Mouse (Mus musculus) testis, adult 2 months (tissue): ENCODE data around the gene Serpinh1. TPM values are rescaled to one million over a fixed set of nuclear protein-coding genes. Genes with fewer than 3 reads are reported as not detected.

Experiments used
- H3K27ac ChIP-seq: fragments of 200-500 bp; 2 replicates; pipeline ENCODE4 v1.5.1; 2012; ENCODE audit warnings: low read depth, low read length; ENCODE audit not compliant: control insufficient read depth, insufficient read depth
- H3K27me3 ChIP-seq: fragments of 200-500 bp; 2 replicates; pipeline ENCODE4 v1.6.1; 2012; ENCODE audit warnings: mild to moderate bottlenecking, low read length, moderate library complexity; ENCODE audit not compliant: control insufficient read depth, insufficient read depth
- H3K36me3 ChIP-seq: fragments of 200-500 bp; 2 replicates; pipeline ENCODE4 v1.6.1; 2012; ENCODE audit warnings: mild to moderate bottlenecking, low read length; ENCODE audit not compliant: control insufficient read depth, insufficient read depth
- H3K4me1 ChIP-seq: fragments of 200-500 bp; 2 replicates; pipeline ENCODE4 v1.6.1; 2012; ENCODE audit warnings: low read length; ENCODE audit not compliant: control insufficient read depth, insufficient read depth
- H3K4me3 ChIP-seq: fragments of 200-500 bp; 2 replicates; pipeline ENCODE4 v1.5.1; 2012; ENCODE audit warnings: low read depth, mild to moderate bottlenecking, low read length, moderate library complexity, mixed read lengths; ENCODE audit not compliant: control insufficient read depth
- CTCF ChIP-seq: fragments of 200-500 bp; IDR thresholded peaks from 2 replicates; pipeline ENCODE4 v1.5.1; 2012; ENCODE audit warnings: low read depth, mild to moderate bottlenecking, inconsistent platforms, low read length, moderate library complexity; ENCODE audit not compliant: control insufficient read depth, insufficient read depth, insufficient replicate concordance
- POLR2A ChIP-seq: fragments of 200-500 bp; IDR thresholded peaks from 2 replicates; pipeline ENCODE4 v1.6.1; 2012; ENCODE audit warnings: low read depth, mild to moderate bottlenecking, inconsistent platforms, low read length, moderate library complexity; ENCODE audit not compliant: control insufficient read depth
- polyA plus RNA-seq: library from polyadenylated mRNA; depleted of rRNA; stranded (reverse); fragments of >200 nt; gene quantifications from 2 replicates; pipeline ENCODE4 v1.2.3, GENCODE M21; 2012

Serpinh1 gene
- polyA plus RNA-seq, 1 experiment: 17.8 TPM

DNA sequence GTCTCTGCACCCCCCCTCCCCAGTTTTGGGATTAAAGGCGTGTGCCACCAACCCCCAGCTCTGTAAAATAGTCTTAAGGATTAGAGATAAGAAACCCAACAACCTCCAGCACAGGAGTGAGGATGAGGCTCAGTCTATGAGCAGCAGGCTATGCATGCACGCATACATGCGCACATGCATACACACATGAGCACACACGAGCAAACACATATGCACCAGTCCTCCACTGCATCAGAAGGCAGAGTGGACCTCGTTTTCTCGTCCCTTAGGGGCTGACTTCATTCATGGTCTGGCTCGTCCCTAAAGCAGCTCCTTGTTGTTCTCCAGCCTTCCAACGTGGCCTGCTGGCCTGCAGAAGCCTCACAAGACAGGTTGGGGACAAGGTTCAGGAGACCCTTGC, 12.3 kb downstream of the Serpinh1 start:
- Histone ChIP-seq H3K27ac (no peak overlapping the region), H3K4me1 (peaks cover 4% of the 10 kb centered on the region), H3K4me3 (no peak overlapping the region), H3K36me3 (no peaks in the 10 kb centered on the region), H3K27me3 (no peaks in the 10 kb centered on the region)
- TF ChIP-seq POLR2A (no peak), CTCF (no peak)

DNA sequence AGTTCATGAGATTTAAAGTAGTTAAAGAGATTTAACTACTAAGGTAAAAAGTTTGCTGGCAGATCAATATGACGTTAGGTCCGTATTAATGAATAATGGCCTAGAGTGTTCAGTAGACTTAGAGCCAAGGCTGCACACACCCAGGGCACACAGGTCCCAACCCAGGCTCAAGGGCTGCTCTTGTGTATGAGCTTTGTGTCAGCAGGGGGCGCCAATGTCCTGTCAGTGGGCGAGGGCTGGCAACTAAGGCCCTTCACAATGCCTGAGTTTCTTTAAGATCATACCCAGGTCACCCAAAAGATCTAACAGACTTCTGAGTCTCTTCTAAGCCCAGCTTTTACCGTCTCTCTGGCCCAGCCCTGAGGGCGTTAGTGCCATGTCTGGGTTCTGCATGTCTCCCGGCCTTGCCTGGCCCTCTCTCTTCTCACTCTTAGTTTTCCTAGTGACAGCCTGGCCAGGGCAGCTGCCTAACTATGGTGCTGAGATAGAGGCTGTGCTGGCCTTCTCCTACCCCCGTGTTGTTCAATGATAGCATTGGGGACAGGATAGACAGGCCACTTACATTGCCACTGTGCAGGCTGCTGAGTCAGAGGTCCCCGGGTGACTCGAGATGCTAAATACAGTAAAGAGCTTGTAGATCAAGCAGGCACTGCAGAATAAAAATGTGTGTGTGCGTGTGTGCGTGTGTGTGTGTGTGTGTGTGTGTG, 20.1 kb downstream of the Serpinh1 start:
- H3K4me3 ChIP-seq: no peak overlapping the region
- H3K4me1 ChIP-seq: no peaks in the 10 kb centered on the region
- TF ChIP-seq POLR2A: no peak
- TF ChIP-seq CTCF: peak; percentile 82; the same call in 1 of the 2 replicates
- H3K36me3 ChIP-seq: no peaks in the 10 kb centered on the region
- H3K27me3 ChIP-seq: no peaks in the 10 kb centered on the region
- no peak overlapping the region for H3K27ac ChIP-seq

- H3K4me1 ChIP-seq: no peaks in the 10 kb centered on the region
- no peak overlapping the region for H3K27ac ChIP-seq
- no peak overlapping the region for H3K4me3 ChIP-seq
- H3K27me3 ChIP-seq: no peaks in the 10 kb centered on the region
- H3K36me3 ChIP-seq: no peaks in the 10 kb centered on the region
- TF ChIP-seq POLR2A (no peak), CTCF (no peak)
Measured at GRCm38 (mm10) chr7:99330012-99330411, 23.0 kb downstream of the Serpinh1 start.

DNA sequence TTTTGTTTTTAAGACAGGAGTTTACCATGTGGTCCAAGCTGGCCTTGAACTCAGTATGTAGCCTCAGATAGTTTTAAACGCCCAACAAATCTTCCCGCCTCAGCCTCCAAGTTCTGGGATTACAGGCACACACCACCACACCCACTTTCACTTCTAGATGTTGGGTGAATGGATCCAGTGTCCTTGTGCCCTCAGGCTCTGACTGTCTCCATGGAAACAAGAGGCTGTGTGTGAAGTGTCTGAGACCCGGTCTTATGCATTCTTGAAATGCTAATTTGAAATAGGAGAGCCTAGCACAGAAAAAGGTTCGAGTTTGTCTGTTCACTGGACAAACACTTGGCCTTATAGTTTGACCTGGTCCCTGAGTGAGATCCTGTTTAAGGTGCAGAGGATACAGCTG, 24.2 kb downstream of the Serpinh1 start:
- Histone ChIP-seq H3K27ac (no peak overlapping the region), H3K27me3 (no peaks in the 10 kb centered on the region), H3K36me3 (no peaks in the 10 kb centered on the region), H3K4me1 (no peaks in the 10 kb centered on the region), H3K4me3 (no peak overlapping the region)
- TF ChIP-seq CTCF (no peak), POLR2A (no peak)

DNA sequence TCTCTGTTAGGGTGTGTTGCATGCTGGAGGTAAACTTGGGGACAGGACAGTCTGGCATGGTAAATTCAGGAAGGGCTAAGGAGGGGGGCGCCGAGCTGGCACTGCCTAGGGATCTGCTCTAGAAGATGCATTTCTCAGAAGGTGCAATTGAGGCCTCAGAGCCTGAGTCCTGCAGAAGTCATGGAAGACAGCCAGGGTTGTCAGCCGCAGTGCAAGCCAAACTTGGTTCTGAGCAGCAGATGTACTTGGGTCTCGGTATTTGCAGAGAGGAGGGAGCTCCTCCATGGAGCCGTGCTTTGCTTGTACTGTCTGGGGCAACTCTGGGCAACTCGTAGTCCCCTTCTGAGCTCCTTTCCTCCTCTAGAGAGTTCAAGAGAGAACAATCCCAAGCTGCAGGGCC, 26.9 kb downstream of the Serpinh1 start:
- no peaks in the 10 kb centered on the region for H3K36me3 ChIP-seq

DNA sequence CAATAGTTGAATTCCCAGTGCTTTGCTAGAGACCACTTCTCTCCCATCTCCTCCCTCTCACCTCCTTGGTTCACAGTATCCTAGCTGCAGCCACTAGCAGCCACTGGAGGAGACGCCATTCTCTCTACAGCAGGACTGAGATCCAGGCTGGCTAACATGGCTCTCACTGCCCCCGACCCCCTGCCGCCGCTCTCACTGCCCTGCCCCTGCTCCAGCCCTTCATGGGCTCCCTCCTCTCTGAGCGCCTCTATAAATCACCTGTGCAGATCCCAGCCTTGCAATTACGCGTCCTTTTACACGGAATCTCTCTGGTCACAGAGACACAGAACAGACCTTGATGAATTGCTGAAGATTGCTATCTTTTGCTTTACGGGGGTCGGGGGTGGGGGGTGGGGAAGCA, 28.2 kb downstream of the Serpinh1 start:
- TF ChIP-seq CTCF (no peak), POLR2A (no peak)
- H3K27me3 ChIP-seq: no peaks in the 10 kb centered on the region
- no peaks in the 10 kb centered on the region for H3K36me3 ChIP-seq
- no peak overlapping the region for H3K27ac ChIP-seq
- H3K4me3 ChIP-seq: no peak overlapping the region
- H3K4me1 ChIP-seq: no peaks in the 10 kb centered on the region; the same call in 1 of the 2 replicates

More for the DNA sequence above, 26.9 kb downstream of the Serpinh1 start:
- Histone ChIP-seq H3K4me1 (no peaks in the 10 kb centered on the region; the same call in 1 of the 2 replicates), H3K27me3 (no peaks in the 10 kb centered on the region), H3K27ac (no peak overlapping the region), H3K4me3 (no peak overlapping the region)
- TF ChIP-seq CTCF: no peak
- no peak for TF ChIP-seq POLR2A

DNA sequence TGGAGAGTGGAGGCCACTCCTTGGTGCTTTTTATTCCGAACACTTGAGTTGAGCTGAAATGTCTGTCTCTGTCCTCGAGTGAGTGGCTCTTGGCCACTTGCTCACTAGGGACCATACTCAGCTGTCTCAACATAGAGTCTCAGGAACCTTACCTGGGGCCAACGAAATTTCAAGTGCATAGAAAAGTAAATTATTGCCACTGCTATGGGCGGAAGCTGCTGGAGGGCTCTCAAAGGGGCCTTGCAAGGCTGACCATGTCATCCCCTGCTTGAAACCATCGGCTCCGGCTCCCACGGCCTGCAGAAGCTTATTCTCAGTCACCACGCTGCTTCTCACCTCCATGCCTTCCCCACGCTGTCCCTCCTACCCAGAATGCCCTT, 29.7 kb downstream of the Serpinh1 start:
- Histone ChIP-seq H3K27me3 (no peaks in the 10 kb centered on the region), H3K36me3 (no peaks in the 10 kb centered on the region), H3K27ac (no peak overlapping the region), H3K4me1 (no peaks in the 10 kb centered on the region; the same call in 1 of the 2 replicates), H3K4me3 (no peak overlapping the region)
- TF ChIP-seq POLR2A (no peak), CTCF (no peak)

GRCm38 (mm10) chr7:99322691-99323320, 30.2 kb downstream of the Serpinh1 start:
- TF ChIP-seq CTCF (no peak), POLR2A (no peak)
- no peaks in the 10 kb centered on the region for H3K27me3 ChIP-seq
- no peaks in the 10 kb centered on the region; the same call in 1 of the 2 replicates for H3K4me1 ChIP-seq
- H3K4me3 ChIP-seq: no peak overlapping the region
- peak overlapping the region; percentile 19; the same call in 1 of the 2 replicates for H3K27ac ChIP-seq
- H3K36me3 ChIP-seq: no peaks in the 10 kb centered on the region
